Mouse (Mus musculus) spleen, adult 2 months (tissue): ENCODE measurements around the gene Gdpd5. TPM values are rescaled to one million over a fixed set of nuclear protein-coding genes. Genes with fewer than 3 reads are reported as not detected.

ENCODE experiments used
- DNase-seq, 2 experiments: peaks; one replicate each; pipeline versions ENCODE4 v3.0.0 to v3.0.0-alpha.2; 2012 to 2021; ENCODE audit warnings: low spot score in 2 of 2, low read depth in 1 of 2
- H3K27ac ChIP-seq: fragments of 200-500 bp; 2 replicates; pipeline ENCODE4 v1.5.1; 2012; ENCODE audit warnings: low read length, inconsistent platforms; ENCODE audit not compliant: insufficient read depth
- H3K27me3 ChIP-seq: fragments of 200-500 bp; 2 replicates; pipeline ENCODE4 v1.6.1; 2012; ENCODE audit warnings: mild to moderate bottlenecking, moderate library complexity, low read length, inconsistent platforms; ENCODE audit not compliant: control insufficient read depth, insufficient read depth
- H3K36me3 ChIP-seq: fragments of 200-500 bp; 2 replicates; pipeline ENCODE4 v1.6.1; 2012; ENCODE audit warnings: mild to moderate bottlenecking, low read length, inconsistent platforms; ENCODE audit not compliant: control insufficient read depth, insufficient read depth
- H3K4me1 ChIP-seq: fragments of 200-500 bp; 2 replicates; pipeline ENCODE4 v1.6.1; 2011; ENCODE audit warnings: inconsistent platforms; ENCODE audit not compliant: control insufficient read depth, insufficient read depth, insufficient read length
- H3K4me3 ChIP-seq: fragments of 200-500 bp; 2 replicates; pipeline ENCODE4 v1.5.1; 2011; ENCODE audit warnings: mild to moderate bottlenecking, inconsistent platforms; ENCODE audit not compliant: insufficient read depth, insufficient read length; ENCODE audit errors: extremely low read depth
- CTCF ChIP-seq: fragments of 200-500 bp; IDR thresholded peaks from 2 replicates; pipeline ENCODE4 v1.5.1; 2011; ENCODE audit warnings: mild to moderate bottlenecking, inconsistent platforms; ENCODE audit not compliant: insufficient read depth, insufficient read length, insufficient replicate concordance; ENCODE audit errors: extremely low read depth
- POLR2A ChIP-seq: fragments of 200-500 bp; IDR thresholded peaks from 2 replicates; pipeline ENCODE4 v1.6.1; 2011; ENCODE audit warnings: low read depth, low read length, inconsistent platforms
- WGBS: fragments of 180-500 bp; shearing (Covaris S2); methylation state at CpG from one replicate; pipeline ENCODE4 v1.1.7; 2018; 5-methylcytosine and 5-hydroxymethylcytosine counted together
- polyA plus RNA-seq: library from polyadenylated mRNA; depleted of rRNA; stranded (reverse); fragments of >200 nt; gene quantifications from 2 replicates; pipeline ENCODE4 v1.2.3, GENCODE M21; 2012

Gene Gdpd5
- polyA plus RNA-seq, 1 experiment, result 12.0 TPM

DNA sequence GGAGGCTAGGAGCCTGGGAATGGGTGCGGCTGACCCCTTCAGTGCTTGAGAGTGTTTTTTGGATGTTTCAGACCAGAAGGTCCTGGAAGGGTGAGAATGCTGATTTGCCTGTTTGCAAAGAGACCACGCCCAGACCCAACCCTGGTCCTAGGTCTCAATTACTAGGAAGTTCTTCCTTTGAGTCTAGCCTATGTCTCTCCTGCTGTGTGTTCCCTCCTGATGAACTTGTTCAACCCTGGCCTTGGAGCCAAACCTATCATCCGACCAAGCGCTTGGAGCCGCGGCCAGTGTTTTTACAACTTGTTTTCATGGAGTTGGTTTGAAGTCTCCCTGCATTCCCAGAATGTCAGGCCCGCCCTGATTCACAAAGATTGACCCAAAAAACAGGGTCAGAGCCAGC lies 22.0 kb downstream of the Gdpd5 start:
- Histone ChIP-seq H3K36me3 (no peaks in the 10 kb centered on the region), H3K4me1 (peaks cover 8% of the 10 kb centered on the region), H3K4me3 (no peak overlapping the region), H3K27me3 (no peaks in the 10 kb centered on the region), H3K27ac (no peak overlapping the region)
- 92% methylated on average over 7 of the region's 7 CpGs for WGBS
- no peak for TF ChIP-seq POLR2A
- TF ChIP-seq CTCF, result no peak
- DNase-seq, result no peak

GRCm38 (mm10) chr7:99404031-99404735 lies 23.0 kb downstream of the Gdpd5 start:
- H3K4me1 ChIP-seq, result peaks cover 8% of the 10 kb centered on the region
- DNase-seq, result no peak
- H3K4me3 ChIP-seq, result no peak overlapping the region
- no peak for TF ChIP-seq CTCF
- no peaks in the 10 kb centered on the region for H3K27me3 ChIP-seq
- H3K36me3 ChIP-seq, result no peaks in the 10 kb centered on the region
- H3K27ac ChIP-seq, result no peak overlapping the region
- WGBS, result 87% methylated on average over 12 of the region's 12 CpGs

DNA sequence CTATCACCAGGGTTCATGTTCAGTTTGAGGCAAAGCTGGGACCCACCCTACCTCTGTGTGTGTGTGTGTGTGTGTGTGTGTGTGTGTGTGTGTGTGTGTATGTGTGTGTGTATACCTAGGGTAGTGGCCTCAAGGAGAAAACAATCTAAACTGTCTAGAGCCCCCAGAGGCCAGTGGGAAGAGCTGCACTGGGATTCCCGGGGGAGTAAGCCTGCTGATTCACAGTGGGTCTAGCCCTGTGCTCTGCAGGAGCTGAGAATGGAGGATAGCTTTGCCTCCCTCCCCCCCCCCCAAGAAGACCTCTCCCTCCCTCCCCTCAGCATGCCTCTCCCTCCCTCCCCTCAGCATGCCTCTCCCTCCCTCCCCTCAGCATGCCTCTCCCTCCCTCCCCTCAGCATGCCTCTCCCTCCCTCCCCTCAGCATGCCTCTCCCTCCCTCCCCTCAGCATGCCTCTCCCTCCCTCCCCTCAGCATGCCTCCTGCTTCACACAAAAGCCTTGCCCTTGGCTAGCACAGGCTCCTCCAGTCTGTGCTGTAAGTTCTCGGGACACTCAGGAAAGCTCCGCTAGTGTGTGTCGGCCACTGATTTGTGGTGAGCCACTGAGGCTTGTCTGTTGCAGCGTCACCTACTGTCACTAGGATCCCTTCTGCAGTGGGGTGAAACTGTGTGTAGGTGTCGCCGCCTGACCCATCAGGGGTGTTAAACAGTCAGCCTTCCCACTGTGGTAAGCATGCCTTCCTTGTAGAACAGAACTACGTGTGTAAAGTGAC lies 24.4 kb downstream of the Gdpd5 start:
- whole genome bisulfite sequencing, result 59% methylated on average over 8 of the region's 8 CpGs
- no peak overlapping the region for H3K4me3 ChIP-seq
- no peaks in the 10 kb centered on the region for H3K27me3 ChIP-seq
- H3K27ac ChIP-seq, result no peak overlapping the region
- peaks cover 8% of the 10 kb centered on the region for H3K4me1 ChIP-seq
- TF ChIP-seq POLR2A (no peak), CTCF (no peak)
- H3K36me3 ChIP-seq, result no peaks in the 10 kb centered on the region
- no peak for DNase-seq

GRCm38 (mm10) chr7:99407598-99407997 lies 26.4 kb downstream of the Gdpd5 start:
- 42% methylated on average over 2 of the region's 2 CpGs for WGBS
- TF ChIP-seq CTCF (no peak), POLR2A (no peak)
- peaks cover 8% of the 10 kb centered on the region for H3K4me1 ChIP-seq
- DNase-seq, result peak in 1 of 2 experiments; percentile 8
- H3K4me3 ChIP-seq, result no peak overlapping the region
- no peaks in the 10 kb centered on the region for H3K36me3 ChIP-seq
- no peaks in the 10 kb centered on the region for H3K27me3 ChIP-seq
- no peak overlapping the region for H3K27ac ChIP-seq

GRCm38 (mm10) chr7:99409441-99410222 lies 28.4 kb downstream of the Gdpd5 start:
- no peaks in the 10 kb centered on the region for H3K36me3 ChIP-seq
- WGBS, result 92% methylated on average over 8 of the region's 8 CpGs

DNA sequence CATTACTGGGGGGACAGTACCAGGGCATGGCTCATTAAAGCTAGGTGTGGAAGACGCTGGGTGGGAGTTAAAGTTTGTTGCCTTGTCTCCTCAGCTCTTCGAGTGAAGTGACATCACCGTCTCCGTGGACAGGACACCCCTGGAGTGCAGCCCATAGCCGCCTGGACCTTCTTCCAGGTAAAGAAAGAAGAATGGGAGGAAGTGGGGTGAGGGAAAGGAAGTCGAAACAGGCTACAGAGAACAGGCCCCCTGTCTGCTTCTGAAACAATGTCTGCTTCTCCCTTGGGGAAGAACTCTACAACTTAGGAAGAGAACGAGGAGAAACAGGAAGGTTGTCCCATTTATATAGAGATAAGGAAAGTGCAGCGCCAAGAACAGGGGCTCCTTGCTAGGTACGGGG lies 29.1 kb downstream of the Gdpd5 start:
- Histone ChIP-seq H3K27me3 (no peaks in the 10 kb centered on the region), H3K4me3 (no peak overlapping the region), H3K4me1 (peaks cover 8% of the 10 kb centered on the region), H3K27ac (no peak overlapping the region), H3K36me3 (no peaks in the 10 kb centered on the region)
- no peak for DNase-seq
- WGBS, result 71% methylated on average over 9 of the region's 9 CpGs
- no peak for TF ChIP-seq CTCF

More at GRCm38 (mm10) chr7:99409441-99410222, 28.4 kb downstream of the Gdpd5 start:
- H3K27ac ChIP-seq, result no peak overlapping the region
- H3K27me3 ChIP-seq, result no peaks in the 10 kb centered on the region
- no peak for DNase-seq
- H3K4me1 ChIP-seq, result peaks cover 8% of the 10 kb centered on the region
- no peak overlapping the region for H3K4me3 ChIP-seq
- TF ChIP-seq POLR2A, result no peak
- no peak for TF ChIP-seq CTCF
